Mouse (Mus musculus): ENCODE results near the gene Bcam. TPM values are rescaled to one million over a fixed set of nuclear protein-coding genes. Genes with fewer than 3 reads are reported as not detected.
"Not testable (repeated sequence)": the region's sequence is repeated elsewhere in the genome, so short reads cannot be mapped to it uniquely, and the experiment has no call there.

Bcam gene
- total RNA-seq, 2 experiments from 2014 or later = 48.5 to 51.9 TPM

- DNase-seq; intact Hi-C loops (cut with DNase I; ENCODE audit: low total_unique reads): not testable (repeated sequence)
Measured at GRCm38 (mm10) chr7:19791504-19791903, 20.7 kb upstream of the Bcam start.

GRCm38 (mm10) chr7:19789904-19790347 lies 19.1 kb upstream of the Bcam start:
- intact Hi-C loops (cut with DNase I; ENCODE audit: low total_unique reads) = loop anchor here (5.0 kb wide), 1 partner anchor 38 kb away; the partner anchor contains the start of gene Nectin2

GRCm38 (mm10) chr7:19785874-19786458 lies 15.2 kb upstream of the Bcam start:
- intact Hi-C loops (cut with DNase I; ENCODE audit: low total_unique reads) = loop anchor here (5.0 kb wide), 1 partner anchor 34 kb away; the partner anchor contains the start of gene Nectin2

More at GRCm38 (mm10) chr7:19789904-19790347, 19.1 kb upstream of the Bcam start:
- DNase-seq = peak; percentile 90

DNA sequence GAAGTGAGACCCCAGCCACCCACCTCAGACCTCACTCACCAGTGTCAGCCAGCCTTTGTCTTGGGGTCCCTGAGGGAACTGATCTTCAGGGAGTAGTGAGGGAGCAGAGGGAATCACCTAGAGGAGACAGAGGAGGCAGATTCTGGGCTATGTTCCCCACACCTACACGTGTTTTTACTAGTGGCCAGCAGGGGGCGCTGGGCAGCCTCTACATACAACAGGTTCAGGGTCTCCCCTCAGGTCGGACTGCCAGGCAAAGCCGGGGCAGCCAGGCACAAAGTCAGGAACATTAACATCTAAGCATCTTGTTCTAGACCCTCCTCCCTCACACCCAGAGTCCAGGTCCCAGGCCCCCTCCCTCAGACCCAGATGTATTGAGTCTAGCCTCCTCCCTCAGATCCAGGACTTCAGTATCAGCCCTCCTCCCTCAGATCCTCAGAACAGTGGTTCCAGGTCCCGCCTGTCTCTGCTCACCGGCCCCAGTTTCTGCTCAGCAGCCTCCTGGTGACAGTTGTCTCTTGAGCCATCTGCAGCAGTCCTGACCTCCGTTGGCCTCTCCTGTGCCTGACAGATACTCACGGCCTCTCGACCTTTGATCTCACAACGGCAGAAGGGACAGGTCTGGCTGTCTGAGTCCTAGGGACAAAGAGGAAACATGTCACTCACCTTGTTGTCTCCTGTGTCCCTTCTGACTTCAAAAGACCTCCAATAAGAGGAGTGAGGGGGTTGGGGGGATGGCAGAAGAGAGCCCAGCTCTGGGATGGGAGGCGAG lies 14.1 kb upstream of the Bcam start:
- intact Hi-C loops (cut with DNase I; ENCODE audit: low total_unique reads) = loop anchor here (5.0 kb wide), 1 partner anchor 33 kb away; the partner anchor contains the start of gene Nectin2
- DNase-seq = no peak

More at GRCm38 (mm10) chr7:19785874-19786458, 15.2 kb upstream of the Bcam start:
- no peak for DNase-seq

DNA sequence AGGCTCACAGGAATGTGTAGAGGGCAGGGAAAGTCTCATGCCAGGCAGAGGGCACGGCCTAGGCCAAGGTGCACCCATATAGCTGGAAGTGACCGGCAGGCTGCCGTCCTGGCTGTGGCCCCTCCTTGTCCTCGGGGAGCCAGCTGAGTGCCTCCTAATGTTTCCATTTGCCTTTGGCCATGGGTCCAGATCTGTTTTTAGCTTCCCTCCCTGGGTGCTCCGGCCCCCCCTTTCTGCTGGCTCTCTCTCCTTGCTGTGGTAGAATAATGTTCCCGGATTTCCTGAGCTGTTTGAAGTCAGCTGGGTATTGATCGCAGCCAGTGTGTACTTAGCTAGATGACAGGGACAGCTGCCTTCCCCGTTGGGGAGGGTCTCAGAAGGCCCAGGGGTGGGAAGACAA lies 12.8 kb upstream of the Bcam start:
- intact Hi-C loops (cut with DNase I; ENCODE audit: low total_unique reads) = no loop called here
- peak; percentile 80 for DNase-seq

- intact Hi-C loops (cut with DNase I; ENCODE audit: low total_unique reads) = no loop called here
- peak; percentile 34 for DNase-seq
Measured at GRCm38 (mm10) chr7:19782645-19783044, 11.8 kb upstream of the Bcam start.

DNA sequence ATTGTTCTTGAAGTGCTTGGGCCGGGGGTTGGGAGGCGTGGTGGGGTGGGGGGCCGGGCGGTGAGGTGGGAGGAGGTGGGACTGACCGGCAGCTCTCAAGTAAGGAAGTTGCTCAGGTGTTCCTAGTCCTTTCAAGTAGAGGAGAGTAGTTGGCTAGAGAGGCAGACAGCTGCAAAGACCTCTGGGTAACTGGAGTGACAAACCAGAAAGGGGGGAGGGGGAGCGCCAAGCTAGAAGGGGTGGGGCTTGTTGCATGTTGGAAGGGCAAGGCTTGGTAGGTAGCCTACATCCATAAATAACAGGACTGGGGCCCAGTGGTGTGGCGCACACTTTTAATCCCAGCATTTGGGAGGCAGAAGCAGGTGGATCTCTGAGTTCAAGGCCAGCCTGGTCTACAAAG lies 10.9 kb upstream of the Bcam start:
- intact Hi-C loops (cut with DNase I; ENCODE audit: low total_unique reads) = no loop called here
- no peak for DNase-seq

DNA sequence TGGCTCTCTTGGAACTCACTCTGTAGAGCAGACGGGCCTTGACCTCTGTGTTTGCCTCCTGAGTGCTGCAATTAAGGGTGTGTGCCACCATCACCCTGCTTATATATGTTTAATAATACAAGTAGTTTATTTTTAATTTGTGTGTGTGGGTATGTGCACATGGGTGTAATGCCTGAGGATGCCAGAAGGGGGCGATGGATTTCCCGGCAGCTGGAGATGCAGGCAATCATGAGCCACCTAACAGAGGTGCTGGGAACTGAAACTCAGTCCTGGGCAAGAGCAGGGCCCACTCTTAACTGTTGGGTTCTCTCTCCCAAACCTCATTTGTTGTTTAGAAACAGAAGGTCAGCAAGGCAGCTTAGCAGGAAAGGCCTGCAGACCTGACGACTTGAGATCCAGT lies 9.1 kb upstream of the Bcam start:
- no peak for DNase-seq
- intact Hi-C loops (cut with DNase I; ENCODE audit: low total_unique reads) = no loop called here

GRCm38 (mm10) chr7:19778645-19779044 lies 7.8 kb upstream of the Bcam start:
- DNase-seq = no peak
- intact Hi-C loops (cut with DNase I; ENCODE audit: low total_unique reads) = no loop called here

GRCm38 (mm10) chr7:19777049-19777723 lies 6.4 kb upstream of the Bcam start:
- peak; percentile 73 for DNase-seq
- intact Hi-C loops (cut with DNase I; ENCODE audit: low total_unique reads) = no loop called here

- intact Hi-C loops (cut with DNase I; ENCODE audit: low total_unique reads) = no loop called here
Measured at GRCm38 (mm10) chr7:19771682-19772081, 866 bp upstream of the Bcam start.

GRCm38 (mm10) chr7:19770375-19770754 lies 451 bp downstream of the Bcam start:
- intact Hi-C loops (cut with DNase I; ENCODE audit: low total_unique reads) = no loop called here
- DNase-seq = peak; percentile 83

More at GRCm38 (mm10) chr7:19771682-19772081, 866 bp upstream of the Bcam start:
- DNase-seq = no peak

DNA sequence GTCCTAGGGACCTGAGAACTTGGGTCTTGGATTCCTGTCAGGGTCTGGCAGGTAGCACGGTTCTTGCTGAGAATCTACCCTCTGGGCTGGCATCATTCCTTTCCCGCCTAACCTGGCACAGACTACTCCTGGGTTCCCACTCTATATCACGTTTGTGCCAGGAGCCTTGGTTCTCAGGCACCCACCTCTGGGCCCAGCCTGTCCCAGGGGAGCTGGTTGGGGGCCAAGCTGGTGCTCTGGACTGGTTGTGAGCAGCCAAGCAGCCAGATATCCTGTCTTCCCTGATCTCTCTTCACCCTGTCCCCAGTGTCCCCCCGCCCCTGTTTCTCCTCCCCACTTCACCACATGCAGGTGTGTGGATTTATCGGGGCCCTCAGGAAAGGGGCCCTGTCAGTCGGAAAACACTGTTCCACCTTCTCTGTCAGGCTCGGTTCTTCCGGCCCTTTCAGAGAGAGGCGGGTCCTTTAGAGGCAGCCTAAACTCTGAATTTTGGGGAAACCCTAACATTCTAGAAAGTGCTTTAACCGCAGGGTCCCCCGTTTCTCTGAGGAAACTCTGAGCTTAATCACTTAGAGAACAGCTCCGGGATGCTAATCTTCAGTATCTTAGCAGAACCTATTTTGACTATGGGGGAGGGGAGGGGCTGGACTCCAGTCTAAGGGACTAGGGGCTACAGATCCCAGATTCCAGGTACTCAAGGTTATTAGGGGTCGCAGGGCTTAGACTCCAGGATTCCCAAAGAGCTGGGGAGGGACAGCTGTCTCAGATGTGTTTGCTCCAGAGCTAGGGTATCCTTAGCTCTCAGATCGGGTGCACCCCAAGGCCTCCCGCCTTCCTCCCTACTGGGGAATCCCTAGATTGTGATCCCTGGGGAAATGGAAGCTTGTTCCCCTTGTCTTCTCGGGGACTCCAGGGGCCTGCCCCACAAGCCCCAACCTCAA lies 1.1 kb downstream of the Bcam start:
- DNase-seq = no peak
- intact Hi-C loops (cut with DNase I; ENCODE audit: low total_unique reads) = no loop called here

- no peak for DNase-seq
- intact Hi-C loops (cut with DNase I; ENCODE audit: low total_unique reads) = no loop called here
Measured at GRCm38 (mm10) chr7:19769001-19769400, 1.8 kb downstream of the Bcam start.

- DNase-seq = no peak
- intact Hi-C loops (cut with DNase I; ENCODE audit: low total_unique reads) = no loop called here
Measured at GRCm38 (mm10) chr7:19768251-19768650, 2.6 kb downstream of the Bcam start.

DNA sequence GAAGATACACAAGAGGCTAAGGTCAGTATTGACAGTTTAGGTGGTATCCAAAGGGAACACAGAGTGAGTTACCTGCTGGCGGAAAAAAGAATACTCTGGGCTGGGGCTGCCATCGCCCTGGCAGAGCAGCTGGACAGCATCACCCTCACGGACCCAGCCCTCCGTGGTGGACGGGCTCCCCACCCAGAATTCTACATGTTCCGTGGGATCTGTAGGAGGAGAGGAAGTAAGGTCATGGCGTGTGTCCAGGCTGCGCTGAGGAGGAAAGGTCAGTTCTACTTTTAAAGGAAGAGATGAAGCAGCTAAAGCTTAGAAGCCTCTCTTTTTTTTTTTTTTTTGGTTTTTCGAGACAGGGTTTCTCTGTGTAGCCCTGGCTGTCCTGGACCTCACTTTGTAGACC lies 6.2 kb downstream of the Bcam start:
- intact Hi-C loops (cut with DNase I; ENCODE audit: low total_unique reads) = no loop called here
- DNase-seq = no peak

DNA sequence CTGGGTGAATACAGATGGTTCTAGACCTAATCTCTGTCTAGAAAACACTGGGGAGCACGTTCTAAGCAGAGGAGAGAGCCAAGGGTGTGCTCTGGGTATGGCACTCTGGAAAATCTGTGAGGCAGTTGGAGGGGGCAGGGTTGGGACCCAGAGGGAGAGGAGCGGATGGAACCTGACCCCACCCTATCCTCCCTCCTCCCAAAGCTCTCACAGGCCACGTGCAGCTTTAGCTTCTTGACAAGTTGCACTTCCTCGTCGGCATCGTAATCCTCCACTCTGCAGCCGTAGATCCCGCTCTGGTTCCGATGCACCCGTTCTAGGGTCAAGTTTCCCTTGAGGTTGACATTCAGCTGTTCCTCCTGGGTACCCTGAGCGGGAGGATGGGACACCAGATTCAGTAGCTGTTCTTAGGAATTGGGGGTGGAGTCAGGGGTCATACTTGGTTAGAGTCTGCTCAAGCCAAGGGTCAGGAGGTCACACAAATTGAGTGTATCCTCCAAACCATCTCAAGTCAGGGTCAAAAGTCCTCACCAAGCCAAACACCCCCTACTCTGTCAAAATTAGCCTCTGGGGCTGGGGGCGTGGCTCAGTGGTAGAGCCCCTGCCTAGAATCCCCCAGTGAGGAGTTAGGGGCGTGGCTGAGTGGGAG lies 6.9 kb downstream of the Bcam start:
- intact Hi-C loops (cut with DNase I; ENCODE audit: low total_unique reads) = no loop called here
- DNase-seq = no peak

DNA sequence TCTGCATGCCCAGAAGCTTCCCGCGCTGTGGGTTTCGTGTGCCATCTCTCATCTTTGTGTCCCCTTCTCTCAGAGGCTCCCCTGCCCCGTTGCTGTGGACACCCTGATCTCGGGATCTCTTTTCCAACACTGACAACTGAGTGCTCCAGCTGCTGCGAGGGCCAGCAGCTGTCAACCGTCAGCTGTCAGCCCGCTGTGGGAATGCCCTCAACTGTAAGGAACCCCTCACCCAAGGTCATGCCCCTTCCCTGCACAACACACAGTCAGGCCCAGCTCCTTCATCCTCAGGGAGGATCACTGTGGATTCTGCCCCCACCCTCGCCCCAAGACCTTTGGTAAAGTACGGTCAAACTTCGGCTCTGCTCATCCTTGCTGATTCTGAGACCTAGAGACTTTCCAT lies 8.5 kb downstream of the Bcam start:
- DNase-seq = no peak
- intact Hi-C loops (cut with DNase I; ENCODE audit: low total_unique reads) = no loop called here

DNA sequence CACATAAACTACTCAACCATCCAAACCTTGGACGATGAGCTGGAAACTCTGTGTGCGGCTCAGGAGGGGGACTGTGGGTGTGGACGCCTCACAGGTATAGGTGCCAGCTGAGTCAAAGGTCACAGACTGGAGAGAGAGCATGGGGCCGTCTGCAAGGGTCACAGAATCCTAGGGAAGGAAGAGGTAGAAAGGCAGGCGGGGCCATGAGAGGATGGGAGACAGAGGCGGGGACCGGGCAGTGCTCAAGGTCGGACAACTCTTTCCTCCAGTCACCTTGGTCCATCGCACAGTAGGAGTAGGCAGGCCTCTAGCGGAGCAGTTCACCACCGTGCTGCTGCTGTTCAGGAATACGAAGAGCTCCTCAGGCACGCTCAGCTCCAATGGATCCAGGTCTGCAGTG lies 10.8 kb downstream of the Bcam start:
- intact Hi-C loops (cut with DNase I; ENCODE audit: low total_unique reads) = no loop called here
- DNase-seq = no peak
